8 mouse cellular contexts compared by ENCODE assay signal in the genomic region with DNA sequence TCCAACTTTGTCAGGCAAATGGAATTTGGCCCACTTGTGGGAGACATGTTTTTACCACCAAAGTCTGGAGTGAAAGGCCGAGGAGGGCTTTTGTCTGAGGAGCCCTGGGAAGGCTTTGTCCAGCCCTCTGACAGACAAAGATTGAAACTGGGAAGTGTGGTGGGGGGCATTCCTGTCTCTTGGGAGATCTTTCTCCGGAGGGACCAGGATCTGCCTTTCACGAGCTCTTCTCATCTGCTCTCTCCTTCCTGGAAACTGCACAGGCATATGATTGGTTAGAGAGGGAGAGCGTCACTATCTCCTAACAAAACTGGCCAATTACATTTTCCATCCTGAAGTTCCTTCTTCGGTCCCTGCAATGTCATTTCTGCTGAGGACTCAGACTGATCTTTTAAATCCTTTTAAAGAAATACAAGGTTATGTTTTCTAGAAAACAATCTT. TPM values are rescaled to one million over a fixed set of nuclear protein-coding genes. Genes with fewer than 3 reads are reported as not detected.
A peak's percentile ranks its signal among the peaks of the same experiment; 100 is the strongest.
DNase-seq lines count a peak whose midpoint lies in the region; ATAC-seq and TF ChIP-seq lines count a peak whose summit lies in the region.

No protein-coding gene starts in this region.

- H3K4me3 ChIP-seq in left cerebral cortex, adult 2 months = 0 out of 2 replicates have a peak overlapping the region, but pooled peaks have one; percentile 5
- no peak overlapping the region for H3K4me3 ChIP-seq in hindbrain, embryonic 11.5 days (ENCODE audit: low read depth, low read length)
- peak overlapping the region; percentile 9; the same call in 1 of the 2 replicates for H3K4me3 ChIP-seq in neural tube, embryonic 13.5 days
- no peak overlapping the region for H3K4me3 ChIP-seq in thymus, adult 2 months (ENCODE audit: control insufficient read depth, insufficient read depth, low read length)

- TF ChIP-seq POLR2A in thymus, adult 2 months (IDR thresholded peaks at IDR 0.05; ENCODE audit: control insufficient read depth, extremely low read depth, insufficient read depth, low read length, poor library complexity) = no peak

- ATAC-seq in hindbrain, embryonic 11.5 days (ENCODE audit: low FRiP score) = peak; percentile 86
- ATAC-seq in neural tube, embryonic 13.5 days (ENCODE audit: low read depth) = peak; percentile 71

- WGBS in hindbrain, embryonic 11.5 days = 16% methylated on average over 5 of the region's 5 CpGs
- WGBS in neural tube, embryonic 13.5 days = 8% methylated on average over 5 of the region's 5 CpGs
- 85% methylated on average over 5 of the region's 5 CpGs for WGBS in thymus, adult 2 months

- H3K4me2 ChIP-seq in hindbrain, embryonic 11.5 days (replicated peaks; ENCODE audit: low read depth, low read length) = no peak overlapping the region
- peak overlapping the region; percentile 48 for H3K4me2 ChIP-seq in neural tube, embryonic 13.5 days

- H3K9ac ChIP-seq in hindbrain, embryonic 11.5 days (ENCODE audit: low read depth, low read length) = no peak overlapping the region
- H3K9ac ChIP-seq in neural tube, embryonic 13.5 days = 0 out of 2 replicates have a peak overlapping the region, but pooled peaks have one; percentile 62

- intact Hi-C loops in left cerebral cortex, adult 2 months (cut with DNase I) = no loop called here

- H3K4me1 ChIP-seq in hindbrain, embryonic 11.5 days (replicated peaks; ENCODE audit: control insufficient read depth, insufficient read depth, low read length) = peaks cover 15% of the 10 kb centered on the region
- peaks cover 92% of the 10 kb centered on the region for H3K4me1 ChIP-seq in neural tube, embryonic 13.5 days (replicated peaks)
- H3K4me1 ChIP-seq in thymus, adult 2 months (replicated peaks; ENCODE audit: control insufficient read depth, insufficient read depth, low read length) = no peaks in the 10 kb centered on the region

- no peaks in the 10 kb centered on the region for H3K27me3 ChIP-seq in hindbrain, embryonic 11.5 days (ENCODE audit: control insufficient read depth, insufficient read depth, low read length)
- H3K27me3 ChIP-seq in neural tube, embryonic 13.5 days = no peaks in the 10 kb centered on the region
- H3K27me3 ChIP-seq in thymus, adult 2 months (ENCODE audit: control insufficient read depth, insufficient read depth, low read length) = no peaks in the 10 kb centered on the region

- DNase-seq in left cerebral cortex, adult 2 months (ENCODE audit: extremely low spot score in 1 of 2, low spot score in 2 of 2) = no peak
- no peak for DNase-seq in left cerebral cortex, adult 8-10 months (ENCODE audit: low spot score in 2 of 2)
- peak; percentile 71 for DNase-seq in embryo, embryonic 10 days (ENCODE audit: low spot score)
- DNase-seq in hindbrain, embryonic 11.5 days (ENCODE audit: low spot score) = peak; percentile 62
- no peak for DNase-seq in thymus, adult 2 months
- no peak for DNase-seq in layer of hippocampus, postnatal 36 days
- DNase-seq in thymus, postnatal 14 days = no peak

- no peaks in the 10 kb centered on the region for H3K36me3 ChIP-seq in hindbrain, embryonic 11.5 days (ENCODE audit: control insufficient read depth, insufficient read depth, low read length)
- no peaks in the 10 kb centered on the region for H3K36me3 ChIP-seq in neural tube, embryonic 13.5 days
- no peaks in the 10 kb centered on the region for H3K36me3 ChIP-seq in thymus, adult 2 months (ENCODE audit: control insufficient read depth, insufficient read depth, low read length)

- TF ChIP-seq CTCF in left cerebral cortex, adult 2 months (IDR thresholded peaks at IDR 0.05) = no peak
- no peak for TF ChIP-seq CTCF in thymus, adult 2 months (IDR thresholded peaks at IDR 0.05; ENCODE audit: borderline replicate concordance, control insufficient read depth, extremely low read depth, insufficient read depth, low read length, poor library complexity)

- peak overlapping the region; percentile 42; the same call in 1 of the 2 replicates for H3K27ac ChIP-seq in left cerebral cortex, adult 2 months
- peak overlapping the region; percentile 70 for H3K27ac ChIP-seq in hindbrain, embryonic 11.5 days (ENCODE audit: low read depth, low read length)
- H3K27ac ChIP-seq in neural tube, embryonic 13.5 days (replicated peaks) = peak overlapping the region; percentile 86
- H3K27ac ChIP-seq in thymus, adult 2 months (ENCODE audit: control insufficient read depth, insufficient read depth, low read length) = no peak overlapping the region

- H3K9me3 ChIP-seq in hindbrain, embryonic 11.5 days (ENCODE audit: control insufficient read depth, low read length) = no peaks in the 10 kb centered on the region
- no peaks in the 10 kb centered on the region for H3K9me3 ChIP-seq in neural tube, embryonic 13.5 days

RNA-seq across cellular contexts. Expression of a gene that starts 17.0 kb away (rescaled TPM):
- 100 to 1,000 TPM; 232 to 236 TPM for total RNA-seq in left cerebral cortex, adult 2 months (2021)
- total RNA-seq in left cerebral cortex, adult 8-10 months (2022) = 100 to 1,000 TPM; 188 to 214 (median 199) TPM
- polyA plus RNA-seq in hindbrain, embryonic 11.5 days (2014; fragmentation: Nextera tagmentation; extraction: Ambion mirVana) = 49.8 and 89.6 TPM in 2 replicates
- polyA plus RNA-seq in neural tube, embryonic 13.5 days (2015; fragmentation: Nextera tagmentation; extraction: Ambion mirVana) = 29.2 and 30.8 TPM in 2 replicates
- polyA plus RNA-seq in thymus, adult 2 months (2012; rRNA removed) = 3.7 and 3.8 TPM in 2 replicates
- total RNA-seq in layer of hippocampus, postnatal 36 days (2021) = 100 to 1,000 TPM; 276 to 301 TPM

Comparison
In these comparisons a context has a peak if more than half of its experiments do, and no peak if none do; other contexts are left out.
1. DNase-seq: peak in embryo, embryonic 10 days (single experiment) and hindbrain, embryonic 11.5 days (single experiment); none in left cerebral cortex, adult 2 months (0 of 2), left cerebral cortex, adult 8-10 months (0 of 2), thymus, adult 2 months (single experiment), layer of hippocampus, postnatal 36 days (0 of 2) and thymus, postnatal 14 days (single experiment).
2. H3K4me3 ChIP-seq: peak in left cerebral cortex, adult 2 months (single experiment) and neural tube, embryonic 13.5 days (single experiment); none in hindbrain, embryonic 11.5 days (single experiment) and thymus, adult 2 months (single experiment).